Mouse (Mus musculus) 3134 (cell line): ENCODE data around the gene Cdk8.

Source experiments
- DNase-seq: peaks from one replicate; pipeline ENCODE4 v3.0.0-alpha.2; 2011; ENCODE audit warnings: low spot score; ENCODE audit not compliant: insufficient read length; ENCODE audit errors: extremely low read depth

The Cdk8 gene

GRCm38 (mm10) chr5:146314538-146314937 lies 83.5 kb downstream of the Cdk8 start:
- no peak for DNase-seq

DNA sequence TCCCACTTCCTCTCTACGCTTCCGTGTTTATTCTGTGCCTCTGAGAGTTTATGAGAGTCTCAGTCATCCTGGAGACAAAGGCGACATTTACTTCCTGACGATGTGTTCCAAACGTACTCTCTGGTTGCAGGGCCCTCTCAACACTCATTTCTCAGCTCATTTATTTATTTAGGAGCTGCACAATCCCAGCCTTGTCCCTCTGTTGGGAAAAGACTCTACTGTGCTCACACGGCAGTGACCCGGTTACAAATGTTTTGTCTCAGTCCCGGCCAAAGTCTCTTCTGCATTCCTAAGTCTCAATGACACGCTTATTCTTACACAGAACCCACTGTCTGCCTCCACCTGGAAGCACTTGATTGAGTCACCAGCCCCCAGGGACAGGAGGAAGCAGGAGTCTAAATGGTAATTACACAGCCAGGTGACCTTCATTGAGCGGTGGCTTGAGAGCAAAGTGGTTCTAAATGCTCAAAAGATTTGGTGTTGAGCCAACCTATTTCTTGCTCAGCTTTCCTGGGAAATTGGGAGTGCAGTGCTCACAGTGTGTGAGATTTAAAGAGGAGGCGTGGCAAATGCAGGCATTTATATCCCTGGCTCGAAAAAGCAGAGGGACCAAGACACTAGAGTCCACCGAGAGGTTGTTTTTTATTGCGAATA lies 84.4 kb downstream of the Cdk8 start:
- no peak for DNase-seq

DNA sequence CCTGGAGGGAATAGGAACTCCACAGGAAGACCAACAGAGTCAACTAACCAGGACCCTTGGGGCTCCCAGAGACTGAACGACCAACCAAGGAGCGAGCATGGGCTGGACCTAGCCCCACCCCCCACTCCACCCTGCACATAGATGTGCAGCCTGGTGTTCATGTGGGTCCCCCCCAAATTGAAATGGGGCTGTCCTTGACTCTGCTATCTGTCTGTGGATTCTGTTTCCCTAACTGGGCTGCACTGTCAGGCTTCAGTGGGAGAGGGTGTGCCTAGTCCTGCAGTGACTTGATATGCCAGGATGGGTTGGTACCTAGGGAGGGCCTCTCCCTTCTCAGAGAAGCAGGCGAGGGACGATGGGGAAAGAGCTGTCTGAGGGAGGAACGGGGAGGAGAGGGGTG lies 85.3 kb downstream of the Cdk8 start:
- DNase-seq: no peak

GRCm38 (mm10) chr5:146318051-146318450 lies 87.0 kb downstream of the Cdk8 start:
- no peak for DNase-seq

- no peak for DNase-seq
Measured at GRCm38 (mm10) chr5:146318461-146318860, 87.4 kb downstream of the Cdk8 start.

DNA sequence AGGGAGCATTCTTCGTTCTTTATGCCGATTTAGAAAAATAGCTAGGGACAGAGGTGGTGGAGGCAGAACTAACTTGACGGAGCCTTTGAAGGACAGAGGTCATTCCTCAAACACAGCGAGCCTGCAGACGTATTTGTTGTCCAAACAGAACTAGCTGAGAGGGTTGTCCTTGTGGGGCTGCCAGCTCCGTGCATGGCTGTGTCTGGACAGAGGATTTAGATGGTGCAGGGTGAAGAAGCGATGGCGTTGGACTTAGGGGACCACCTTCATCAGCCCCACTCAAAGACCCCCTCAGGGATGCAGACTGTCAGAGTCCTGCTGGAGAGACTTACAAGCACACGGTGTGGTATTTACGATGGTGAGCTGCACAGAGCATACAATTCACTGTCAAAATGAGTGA lies 97.9 kb downstream of the Cdk8 start:
- DNase-seq: no peak

GRCm38 (mm10) chr5:146329541-146329940 lies 98.5 kb downstream of the Cdk8 start:
- DNase-seq: no peak

GRCm38 (mm10) chr5:146330031-146330764 lies 99.2 kb downstream of the Cdk8 start:
- no peak for DNase-seq

DNA sequence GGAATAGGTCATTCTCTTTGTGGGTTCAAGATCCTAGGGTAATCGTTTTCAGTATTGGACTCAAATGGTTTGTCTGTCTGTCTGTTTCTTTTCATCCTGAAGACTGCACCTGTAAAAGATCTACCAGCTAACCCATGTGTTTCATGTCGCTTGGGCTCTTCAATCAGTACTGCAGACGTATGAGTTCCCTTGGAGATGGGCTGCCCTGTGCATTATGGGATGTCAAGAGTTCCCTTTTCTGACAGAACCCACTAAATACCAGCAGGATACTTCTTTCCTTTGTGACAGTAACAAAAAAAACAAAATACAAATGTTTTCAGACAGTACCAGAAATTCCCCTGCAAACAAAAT lies 99.7 kb downstream of the Cdk8 start:
- no peak for DNase-seq

GRCm38 (mm10) chr5:146331131-146331530 lies 100.1 kb downstream of the Cdk8 start:
- DNase-seq: no peak

DNA sequence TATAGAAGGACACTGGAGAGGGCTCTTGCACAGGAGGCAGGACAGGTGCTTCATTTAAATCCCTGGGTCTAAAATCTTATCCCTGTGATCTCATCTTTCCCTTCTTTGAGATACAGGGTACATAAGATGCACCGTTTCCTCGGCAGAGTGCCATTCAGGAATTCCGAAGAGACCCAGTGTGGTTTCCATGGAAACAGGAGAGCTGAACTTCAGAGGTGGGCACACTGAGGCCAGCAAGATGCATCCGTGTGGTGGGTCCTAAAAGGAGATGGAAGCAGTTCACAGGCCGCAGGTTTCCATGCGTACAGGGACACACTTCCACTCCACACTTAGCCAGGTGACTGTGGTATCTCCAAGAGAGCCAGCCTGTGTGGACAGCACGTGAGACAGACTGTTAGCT lies 101.5 kb downstream of the Cdk8 start:
- DNase-seq: no peak

- no peak for DNase-seq
Measured at GRCm38 (mm10) chr5:146334410-146334809, 103.4 kb downstream of the Cdk8 start.

DNA sequence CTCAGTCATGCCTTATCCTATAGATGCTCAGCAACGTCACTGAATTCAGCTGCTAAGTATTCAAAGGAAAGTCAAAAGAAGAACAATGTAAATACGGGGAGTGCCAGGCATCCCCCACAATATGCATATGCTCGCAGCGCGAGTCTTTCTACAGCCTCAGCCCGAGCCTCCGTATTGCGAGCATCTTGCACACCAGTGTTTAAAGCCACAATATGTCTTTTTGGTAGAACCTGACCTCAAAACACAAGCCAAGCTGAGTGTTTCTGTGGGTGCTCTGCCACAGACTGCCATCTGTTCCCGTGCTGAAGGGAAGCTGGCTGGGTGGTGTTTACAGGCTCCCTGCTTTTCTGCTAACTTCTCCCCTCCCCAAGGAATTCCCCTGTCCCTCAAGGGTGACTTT lies 107.0 kb downstream of the Cdk8 start:
- no peak for DNase-seq

DNA sequence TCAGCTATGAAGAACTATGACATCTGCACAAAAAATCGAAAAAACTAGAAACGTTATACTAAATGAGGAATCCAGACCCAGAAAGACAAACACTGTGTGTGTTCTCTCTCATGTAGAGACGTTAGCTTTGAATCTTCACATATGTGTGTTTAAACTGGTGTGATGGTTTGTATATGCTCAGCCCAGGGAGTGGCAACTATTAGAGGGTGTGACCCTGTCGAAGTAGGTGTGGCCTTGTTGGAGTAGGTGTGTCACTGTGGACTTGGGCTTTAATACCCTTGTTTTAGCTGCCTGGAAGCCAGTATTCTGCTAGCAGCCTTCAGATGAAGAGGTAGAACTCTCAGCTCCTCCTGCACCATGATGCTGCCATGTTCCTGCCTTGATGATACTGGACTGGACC lies 109.0 kb downstream of the Cdk8 start:
- no peak for DNase-seq

DNA sequence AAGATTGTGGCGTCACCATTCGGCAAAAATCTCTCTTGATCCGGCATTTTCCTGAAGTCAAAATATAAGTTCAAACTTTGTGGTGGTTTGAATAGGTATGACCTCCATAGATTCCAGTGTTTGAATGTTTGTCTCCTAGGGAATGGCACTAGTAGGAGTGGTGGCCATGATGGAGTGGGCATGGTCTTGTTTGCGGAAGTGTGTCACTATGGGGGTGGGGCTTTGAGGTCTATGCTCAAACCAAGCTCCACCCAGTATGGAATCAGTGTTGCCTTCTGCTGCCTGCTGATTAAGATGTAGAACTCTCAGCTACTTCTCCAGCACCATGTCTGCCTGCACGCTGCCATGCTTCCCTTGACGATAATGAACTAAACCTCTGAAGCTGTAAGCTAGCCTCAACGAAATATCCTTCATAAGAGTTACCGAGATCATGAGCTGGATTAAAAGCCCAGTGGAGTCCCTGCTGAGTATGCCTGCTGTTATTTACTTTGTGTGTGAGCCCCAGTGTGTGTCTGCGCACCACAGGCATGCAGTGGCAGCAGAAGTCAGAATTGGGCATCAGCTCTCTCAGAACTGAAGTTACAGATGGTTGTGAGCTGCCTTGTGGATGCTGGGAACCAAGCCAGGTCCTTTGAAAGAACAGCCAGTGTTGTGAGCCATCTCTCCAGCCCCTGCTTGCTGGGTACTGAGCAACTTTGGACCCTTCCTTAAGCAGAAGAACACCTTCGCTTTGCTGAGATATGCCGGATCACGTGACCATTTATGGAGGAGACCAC lies 114.1 kb downstream of the Cdk8 start:
- no peak for DNase-seq

DNA sequence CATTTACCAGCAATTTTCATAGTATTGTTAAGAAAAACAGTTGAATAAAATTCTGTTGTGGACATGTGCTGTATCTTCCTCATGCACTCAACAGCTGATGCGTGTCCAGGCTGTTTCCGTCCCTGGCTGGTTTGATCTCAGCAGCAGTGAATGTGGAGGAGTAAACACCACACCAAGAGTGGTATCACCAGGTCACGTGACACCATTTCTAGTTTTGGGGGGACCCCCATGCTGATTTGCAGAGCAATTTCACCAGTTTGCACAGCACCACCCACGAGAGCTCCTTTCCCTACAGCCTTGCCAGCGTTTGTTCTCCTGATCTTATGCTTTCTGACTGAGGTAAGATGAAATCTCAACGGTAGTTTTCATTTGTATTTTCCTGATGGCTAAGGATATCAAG lies 116.1 kb downstream of the Cdk8 start:
- DNase-seq: no peak

DNA sequence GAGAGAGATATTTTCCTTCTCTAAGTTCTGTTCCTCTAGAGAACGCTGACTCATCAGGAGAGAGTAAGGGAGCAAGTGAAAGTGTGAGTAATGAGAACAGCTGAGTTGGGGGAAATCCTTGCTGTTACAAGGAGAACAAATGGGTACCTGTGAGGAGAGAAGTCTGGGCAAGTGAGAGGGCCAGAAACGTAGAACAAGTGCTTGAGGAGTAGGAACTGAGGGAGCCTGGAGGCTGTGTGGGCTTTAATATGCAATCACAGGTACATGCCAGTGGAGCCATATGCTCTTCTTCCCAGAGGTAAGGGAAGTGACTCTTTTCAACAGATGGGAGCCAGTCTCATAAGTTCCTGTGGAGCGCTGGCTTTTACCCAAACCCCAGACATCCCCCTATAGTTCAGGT lies 118.2 kb downstream of the Cdk8 start:
- no peak for DNase-seq

- DNase-seq: no peak
Measured at GRCm38 (mm10) chr5:146350784-146351183, 119.8 kb downstream of the Cdk8 start.

- DNase-seq: no peak
Measured at GRCm38 (mm10) chr5:146352006-146352405, 121.0 kb downstream of the Cdk8 start.
